Mouse (Mus musculus) monocyte, adult 59 days (primary cell): ENCODE results near the gene Olfr204. TPM values are rescaled to one million over a fixed set of nuclear protein-coding genes. Genes with fewer than 3 reads are reported as not detected.

Experiments used
- total RNA-seq, 2 experiments: library from RNA; stranded (reverse); gene quantifications; one replicate each; pipeline ENCODE4 v1.2.4; 2023

Gene Olfr204
- not detected for total RNA-seq

GRCm38 (mm10) chr16:59318148-59318547, at the start of gene Olfr204:
Olfr204 (minus strand) TSS chr16:59318248.

GRCm38 (mm10) chr16:59363893-59364292, 45.8 kb upstream of the Olfr204 start, which contains the start of gene Olfr209:
Olfr209 (minus strand) TSS chr16:59363993.

DNA sequence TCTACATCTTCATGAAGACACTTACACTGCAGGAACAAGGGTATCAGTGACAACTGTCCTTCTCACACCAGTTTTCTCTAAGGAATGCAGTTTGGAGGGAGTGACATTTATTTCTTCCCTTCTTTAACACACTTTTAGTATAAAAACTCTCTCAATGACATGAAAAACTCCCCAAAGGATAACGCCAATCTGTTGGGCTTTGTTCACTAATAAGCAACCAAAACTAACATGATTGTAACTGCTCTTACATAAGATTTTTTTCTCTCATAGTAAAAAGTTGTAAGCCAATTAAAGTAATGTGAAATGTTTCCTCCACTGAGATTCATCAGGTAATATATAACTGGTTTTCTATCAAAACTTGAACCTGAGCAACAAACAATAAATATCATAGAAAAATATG, 31.1 kb upstream of the Olfr204 start, which contains the start of gene Olfr206:
Gene Olfr206, minus strand, starts transcription at position 101 of the 400 bp plus-strand sequence.

GRCm38 (mm10) chr16:59331038-59331437, 13.0 kb upstream of the Olfr204 start, which contains the start of gene Olfr205:
Olfr205 (minus strand) TSS chr16:59331138.

GRCm38 (mm10) chr16:59298581-59298980, 19.5 kb downstream of the Olfr204 start, which contains the start of gene Olfr203:
Olfr203 (plus strand) TSS chr16:59298881.

GRCm38 (mm10) chr16:59286693-59287092, 31.4 kb downstream of the Olfr204 start, which contains the start of gene Olfr202:
Olfr202 (minus strand) TSS chr16:59286793.

DNA sequence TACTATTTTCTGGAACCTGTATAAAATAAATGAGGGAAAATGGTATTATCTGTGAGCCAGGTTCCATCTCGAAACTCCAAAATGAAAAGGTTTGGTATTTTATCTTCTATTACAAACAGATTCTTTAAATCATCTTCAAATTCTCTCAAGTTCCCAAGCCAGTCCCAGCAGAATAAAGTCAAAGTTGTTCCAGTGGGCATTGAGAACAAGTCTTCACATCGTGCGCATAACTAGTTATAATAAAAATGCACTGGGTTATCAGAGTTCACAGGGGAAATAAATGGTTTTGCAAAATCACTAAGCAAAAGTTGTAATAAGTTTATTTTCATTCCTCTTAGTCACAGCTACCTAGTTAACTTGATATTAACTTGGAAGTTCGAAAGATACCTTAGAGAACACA, 45.5 kb downstream of the Olfr204 start, which contains the start of gene Olfr201:
Gene Olfr201, minus strand, starts transcription at position 101 of the 400 bp plus-strand sequence.

Other genes with a start within 250 kb of the Olfr204 start
- gene Olfr190, start 240.2 kb downstream of the Olfr204 start, total RNA-seq = not detected
- gene Olfr191, start 228.4 kb downstream of the Olfr204 start, total RNA-seq = not detected
- gene Olfr193, start 206.4 kb downstream of the Olfr204 start, total RNA-seq = not detected
- not detected for gene Olfr194, start 197.2 kb downstream of the Olfr204 start, total RNA-seq
- gene Olfr195, start 171.2 kb downstream of the Olfr204 start, total RNA-seq = not detected
- gene Olfr196, start 147.8 kb downstream of the Olfr204 start, total RNA-seq = not detected
- gene Olfr198, start 114.7 kb downstream of the Olfr204 start, total RNA-seq = not detected
- gene Olfr199, start 98.5 kb downstream of the Olfr204 start, total RNA-seq = not detected
- gene Olfr201, start 45.6 kb downstream of the Olfr204 start, total RNA-seq = not detected
- not detected for gene Olfr202, start 31.5 kb downstream of the Olfr204 start, total RNA-seq
- not detected for gene Olfr203, start 19.4 kb downstream of the Olfr204 start, total RNA-seq
- not detected for gene Olfr205, start 12.9 kb upstream of the Olfr204 start, total RNA-seq
- not detected for gene Olfr206, start 31.0 kb upstream of the Olfr204 start, total RNA-seq
- not detected for gene Olfr209, start 45.7 kb upstream of the Olfr204 start, total RNA-seq
- gene Gabrr3, start 89.1 kb upstream of the Olfr204 start, total RNA-seq = not detected
- gene Riox2, start 153.5 kb upstream of the Olfr204 start, total RNA-seq = 10 to 100 TPM; 19.5 to 22.6 TPM